Mouse (Mus musculus) NIH3T3 (cell line): ENCODE results near the gene Fbxo42.

Experiments
- DNase-seq: peaks from one replicate; pipeline ENCODE4 v3.0.0-alpha.2; 2012; ENCODE audit warnings: low read depth

Fbxo42 gene

GRCm38 (mm10) chr4:141251071-141251470 lies 103.4 kb downstream of the Fbxo42 start:
- no peak for DNase-seq

GRCm38 (mm10) chr4:141252641-141253040 lies 104.9 kb downstream of the Fbxo42 start:
- no peak for DNase-seq
